Mouse (Mus musculus): ENCODE measurements around the gene Tldc1. TPM values are rescaled to one million over a fixed set of nuclear protein-coding genes. Genes with fewer than 3 reads are reported as not detected.

The Tldc1 gene
- polyA plus RNA-seq, 1 experiment from 2014 or later, result 10.3 TPM

GRCm38 (mm10) chr8:119776668-119777245 lies 1.5 kb downstream of the Tldc1 start:
- Histone ChIP-seq H3K9me3 (ENCODE audit: control insufficient read depth, low read length) (no peaks in the 10 kb centered on the region), H3K4me1 (ENCODE audit: control insufficient read depth, insufficient read depth, low read length) (peaks cover 9% of the 10 kb centered on the region; the same call in 1 of the 2 replicates), H3K4me2 (ENCODE audit: low read depth) (no peak overlapping the region), H3K9ac (ENCODE audit: low read length) (no peak overlapping the region), H3K36me3 (ENCODE audit: control insufficient read depth, insufficient read depth, low read length) (no peaks in the 10 kb centered on the region), H3K27me3 (ENCODE audit: control insufficient read depth, insufficient read depth, low read length) (no peaks in the 10 kb centered on the region), H3K27ac (ENCODE audit: low read depth, low read length) (no peak overlapping the region), H3K4me3 (ENCODE audit: low read depth, low read length) (no peak overlapping the region)
- DNase-seq (ENCODE audit: low spot score) (no peak), ATAC-seq (ENCODE audit: insufficient read depth, low FRiP score, low TSS enrichment) (no peak)
- 93% methylated on average over 7 of the region's 7 CpGs for WGBS

DNA sequence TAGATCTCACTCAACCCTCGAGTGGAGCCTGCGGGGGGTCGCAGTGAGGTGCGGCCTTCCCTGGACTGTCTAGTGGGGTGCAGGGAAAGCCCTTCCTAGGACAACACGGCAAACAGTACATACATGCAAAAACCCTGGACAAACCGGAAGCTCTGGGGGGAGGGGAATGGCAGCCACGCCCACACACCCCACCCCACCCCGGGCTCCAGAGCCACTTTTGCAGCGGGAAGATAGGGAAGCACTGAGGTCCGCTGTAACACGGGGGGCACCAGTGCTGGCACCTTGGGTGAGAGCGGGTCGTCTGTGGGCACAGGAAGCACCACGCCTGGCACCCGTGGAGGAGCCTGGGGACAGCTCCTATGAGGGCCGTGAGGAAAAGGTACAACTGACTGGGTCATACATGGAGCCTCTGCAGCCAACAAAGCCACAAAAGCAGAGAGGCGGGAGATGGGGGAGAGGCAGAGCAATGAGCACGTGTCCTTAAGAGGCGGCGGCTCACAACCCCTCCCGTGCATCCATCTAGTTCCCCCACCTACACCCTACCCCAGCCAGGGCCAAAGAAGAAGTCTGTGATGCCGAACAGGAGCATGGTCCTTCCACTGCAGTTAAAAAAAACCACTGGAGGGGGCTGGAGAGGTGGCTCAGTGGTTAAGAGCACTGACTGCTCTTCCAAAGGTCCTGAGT lies 12.3 kb downstream of the Tldc1 start:
- Histone ChIP-seq H3K27me3 (ENCODE audit: control insufficient read depth, insufficient read depth, low read length) (no peaks in the 10 kb centered on the region), H3K36me3 (ENCODE audit: control insufficient read depth, insufficient read depth, low read length) (no peaks in the 10 kb centered on the region), H3K4me3 (ENCODE audit: low read depth, low read length) (no peak overlapping the region), H3K4me1 (ENCODE audit: control insufficient read depth, insufficient read depth, low read length) (no peaks in the 10 kb centered on the region), H3K9ac (ENCODE audit: low read length) (no peak overlapping the region), H3K9me3 (ENCODE audit: control insufficient read depth, low read length) (no peaks in the 10 kb centered on the region), H3K27ac (ENCODE audit: low read depth, low read length) (no peak overlapping the region), H3K4me2 (ENCODE audit: low read depth) (no peak overlapping the region)
- ATAC-seq (ENCODE audit: insufficient read depth, low FRiP score, low TSS enrichment) (no peak), DNase-seq (ENCODE audit: low spot score) (no peak)
- WGBS, result 85% methylated on average over 22 of the region's 22 CpGs

GRCm38 (mm10) chr8:119765311-119765710 lies 12.9 kb downstream of the Tldc1 start:
- no peak overlapping the region for H3K27ac ChIP-seq (ENCODE audit: low read depth, low read length)
- H3K9ac ChIP-seq (ENCODE audit: low read length), result no peak overlapping the region
- 89% methylated on average over 10 of the region's 10 CpGs for WGBS
- H3K4me2 ChIP-seq (ENCODE audit: low read depth), result no peak overlapping the region
- no peaks in the 10 kb centered on the region for H3K27me3 ChIP-seq (ENCODE audit: control insufficient read depth, insufficient read depth, low read length)
- no peaks in the 10 kb centered on the region for H3K9me3 ChIP-seq (ENCODE audit: control insufficient read depth, low read length)
- no peaks in the 10 kb centered on the region for H3K36me3 ChIP-seq (ENCODE audit: control insufficient read depth, insufficient read depth, low read length)
- DNase-seq (ENCODE audit: low spot score) (no peak), ATAC-seq (ENCODE audit: insufficient read depth, low FRiP score, low TSS enrichment) (no peak)
- H3K4me3 ChIP-seq (ENCODE audit: low read depth, low read length), result no peak overlapping the region
- H3K4me1 ChIP-seq (ENCODE audit: control insufficient read depth, insufficient read depth, low read length), result no peaks in the 10 kb centered on the region

GRCm38 (mm10) chr8:119762226-119763220 lies 15.7 kb downstream of the Tldc1 start:
- no peaks in the 10 kb centered on the region for H3K27me3 ChIP-seq (ENCODE audit: control insufficient read depth, insufficient read depth, low read length)
- no peaks in the 10 kb centered on the region for H3K4me1 ChIP-seq (ENCODE audit: control insufficient read depth, insufficient read depth, low read length)
- H3K9me3 ChIP-seq (ENCODE audit: control insufficient read depth, low read length), result no peaks in the 10 kb centered on the region
- H3K27ac ChIP-seq (ENCODE audit: low read depth, low read length), result no peak overlapping the region
- no peak overlapping the region for H3K4me3 ChIP-seq (ENCODE audit: low read depth, low read length)
- H3K9ac ChIP-seq (ENCODE audit: low read length), result no peak overlapping the region
- ATAC-seq (ENCODE audit: insufficient read depth, low FRiP score, low TSS enrichment), result no peak
- no peaks in the 10 kb centered on the region for H3K36me3 ChIP-seq (ENCODE audit: control insufficient read depth, insufficient read depth, low read length)
- no peak overlapping the region for H3K4me2 ChIP-seq (ENCODE audit: low read depth)
- no peak for DNase-seq (ENCODE audit: low spot score)
- 89% methylated on average over 21 of the region's 21 CpGs for WGBS

- 91% methylated on average over 11 of the region's 11 CpGs for WGBS
These were observed 16.5 kb downstream of the Tldc1 start for GRCm38 (mm10) chr8:119761692-119762091.

DNA sequence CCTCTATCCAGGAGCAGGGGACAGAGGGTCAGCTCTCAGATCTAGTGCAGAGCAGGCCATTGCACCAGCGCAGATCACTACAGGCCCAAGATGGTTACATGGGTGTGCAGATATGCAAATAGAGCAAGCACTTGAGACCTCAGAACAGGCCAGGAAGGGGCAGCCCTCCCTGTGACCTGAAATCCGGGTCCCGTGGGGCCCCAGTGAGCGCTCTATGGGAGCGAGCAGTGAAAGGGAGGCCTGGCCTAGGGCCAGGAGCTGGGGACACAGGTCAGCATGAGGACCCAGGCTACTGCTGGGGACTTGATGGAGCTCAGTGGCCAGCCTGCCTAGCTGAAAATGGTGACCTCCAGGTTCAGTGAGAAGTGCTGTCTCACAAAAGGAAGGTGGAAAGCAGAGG lies 21.7 kb downstream of the Tldc1 start:
- ATAC-seq (ENCODE audit: insufficient read depth, low FRiP score, low TSS enrichment), result no peak
- no peaks in the 10 kb centered on the region for H3K9me3 ChIP-seq (ENCODE audit: control insufficient read depth, low read length)
- H3K4me3 ChIP-seq (ENCODE audit: low read depth, low read length), result no peak overlapping the region
- WGBS, result 61% methylated on average over 5 of the region's 5 CpGs
- H3K36me3 ChIP-seq (ENCODE audit: control insufficient read depth, insufficient read depth, low read length), result no peaks in the 10 kb centered on the region
- H3K4me1 ChIP-seq (ENCODE audit: control insufficient read depth, insufficient read depth, low read length), result 0 out of 2 replicates have a peak, but pooled peaks cover 2% of the 10 kb centered on the region
- no peak overlapping the region for H3K27ac ChIP-seq (ENCODE audit: low read depth, low read length)
- H3K9ac ChIP-seq (ENCODE audit: low read length), result no peak overlapping the region
- no peaks in the 10 kb centered on the region for H3K27me3 ChIP-seq (ENCODE audit: control insufficient read depth, insufficient read depth, low read length)
- DNase-seq (ENCODE audit: low spot score), result no peak
- H3K4me2 ChIP-seq (ENCODE audit: low read depth), result no peak overlapping the region

More at GRCm38 (mm10) chr8:119761692-119762091, 16.5 kb downstream of the Tldc1 start:
- Histone ChIP-seq H3K27ac (ENCODE audit: low read depth, low read length) (no peak overlapping the region), H3K4me3 (ENCODE audit: low read depth, low read length) (no peak overlapping the region), H3K4me1 (ENCODE audit: control insufficient read depth, insufficient read depth, low read length) (no peaks in the 10 kb centered on the region), H3K36me3 (ENCODE audit: control insufficient read depth, insufficient read depth, low read length) (no peaks in the 10 kb centered on the region), H3K9me3 (ENCODE audit: control insufficient read depth, low read length) (no peaks in the 10 kb centered on the region), H3K9ac (ENCODE audit: low read length) (no peak overlapping the region), H3K4me2 (ENCODE audit: low read depth) (no peak overlapping the region), H3K27me3 (ENCODE audit: control insufficient read depth, insufficient read depth, low read length) (no peaks in the 10 kb centered on the region)
- ATAC-seq (ENCODE audit: insufficient read depth, low FRiP score, low TSS enrichment) (no peak), DNase-seq (ENCODE audit: low spot score) (no peak)

DNA sequence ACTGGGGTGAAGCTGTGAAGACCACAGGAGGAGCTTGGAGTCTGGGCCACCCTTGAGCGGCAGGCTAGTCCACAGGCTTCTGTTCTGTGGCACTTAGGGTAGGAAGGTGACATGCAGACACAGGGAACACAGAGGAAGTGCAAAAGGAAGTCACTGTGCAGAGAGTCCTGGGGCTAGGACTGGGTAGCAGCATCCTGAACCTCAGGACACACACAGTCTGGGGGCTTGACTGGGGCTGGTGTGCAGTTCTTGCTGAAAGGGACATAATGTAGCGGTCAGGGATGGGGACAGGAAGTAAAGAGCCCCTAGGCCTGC lies 22.1 kb downstream of the Tldc1 start:
- H3K27me3 ChIP-seq (ENCODE audit: control insufficient read depth, insufficient read depth, low read length), result no peaks in the 10 kb centered on the region
- no peaks in the 10 kb centered on the region for H3K36me3 ChIP-seq (ENCODE audit: control insufficient read depth, insufficient read depth, low read length)
- H3K4me2 ChIP-seq (ENCODE audit: low read depth), result no peak overlapping the region
- 59% methylated on average over 2 of the region's 2 CpGs for WGBS
- no peak overlapping the region for H3K4me3 ChIP-seq (ENCODE audit: low read depth, low read length)
- DNase-seq (ENCODE audit: low spot score), result no peak
- no peak overlapping the region for H3K9ac ChIP-seq (ENCODE audit: low read length)
- no peaks in the 10 kb centered on the region for H3K9me3 ChIP-seq (ENCODE audit: control insufficient read depth, low read length)
- H3K4me1 ChIP-seq (ENCODE audit: control insufficient read depth, insufficient read depth, low read length), result 0 out of 2 replicates have a peak, but pooled peaks cover 2% of the 10 kb centered on the region
- H3K27ac ChIP-seq (ENCODE audit: low read depth, low read length), result no peak overlapping the region
- no peak for ATAC-seq (ENCODE audit: insufficient read depth, low FRiP score, low TSS enrichment)

GRCm38 (mm10) chr8:119755238-119756146 lies 22.7 kb downstream of the Tldc1 start:
- Histone ChIP-seq H3K36me3 (ENCODE audit: control insufficient read depth, insufficient read depth, low read length) (no peaks in the 10 kb centered on the region), H3K27me3 (ENCODE audit: control insufficient read depth, insufficient read depth, low read length) (no peaks in the 10 kb centered on the region), H3K9ac (ENCODE audit: low read length) (no peak overlapping the region), H3K4me3 (ENCODE audit: low read depth, low read length) (no peak overlapping the region), H3K27ac (ENCODE audit: low read depth, low read length) (no peak overlapping the region), H3K4me2 (ENCODE audit: low read depth) (peak overlapping the region; percentile 28), H3K4me1 (ENCODE audit: control insufficient read depth, insufficient read depth, low read length) (0 out of 2 replicates have a peak, but pooled peaks cover 2% of the 10 kb centered on the region), H3K9me3 (ENCODE audit: control insufficient read depth, low read length) (no peaks in the 10 kb centered on the region)
- no peak for ATAC-seq (ENCODE audit: insufficient read depth, low FRiP score, low TSS enrichment)
- no peak for DNase-seq (ENCODE audit: low spot score)
- WGBS, result 18% methylated on average over 28 of the region's 28 CpGs
